Mouse (Mus musculus): ENCODE measurements at regions not wholly inside any gene's neighbourhood (a gene's known extent, or its start where the extent isn't known, plus 50 kb on each side); places are given as distances from the start of the nearest gene placed in this dataset.

DNA sequence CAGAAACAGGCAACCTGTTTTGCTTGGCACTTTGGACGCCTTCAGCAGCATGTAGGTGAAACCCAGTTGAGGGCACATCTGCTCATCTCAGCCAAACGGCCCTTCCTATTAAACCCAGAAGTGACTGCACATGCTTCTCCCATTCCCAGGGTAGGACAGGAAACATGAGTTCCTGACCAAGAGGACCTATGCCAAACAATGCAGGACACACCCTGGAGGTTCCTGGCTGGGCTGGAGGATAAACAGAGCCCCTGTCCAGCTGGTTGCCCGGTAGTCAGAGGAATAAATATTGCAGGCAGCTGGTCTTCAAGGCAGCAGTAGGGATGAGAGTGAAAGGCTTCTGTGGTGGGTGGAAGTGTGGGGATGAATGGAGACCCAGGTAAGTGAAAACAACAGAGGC, 514.5 kb upstream of the Zdhhc25 start:
- 54% methylated on average over 3 of the region's 3 CpGs for WGBS
- TF ChIP-seq CTCF (IDR thresholded peaks at IDR 0.05; ENCODE audit: low read depth), result no peak
- Histone ChIP-seq H3K9me3 (ENCODE audit: control insufficient read depth) (no peaks in the 10 kb centered on the region), H3K4me1 (replicated peaks; ENCODE audit: control insufficient read depth, insufficient read depth, low read length) (no peaks in the 10 kb centered on the region), H3K9ac (ENCODE audit: low read depth, low read length) (no peak overlapping the region), H3K27me3 (replicated peaks; ENCODE audit: control insufficient read depth, insufficient read depth, low read length) (no peaks in the 10 kb centered on the region), H3K4me2 (replicated peaks; ENCODE audit: low read depth) (no peak overlapping the region), H3K4me3 (ENCODE audit: low read depth, low read length) (no peak overlapping the region), H3K36me3 (ENCODE audit: control insufficient read depth, insufficient read depth) (no peaks in the 10 kb centered on the region), H3K27ac (ENCODE audit: low read depth, low read length) (no peak overlapping the region)
- ATAC-seq, result no peak

GRCm38 (mm10) chr15:88089486-88089885, 510.6 kb upstream of the Zdhhc25 start:
- ATAC-seq, result no peak
- H3K9ac ChIP-seq (ENCODE audit: low read depth, low read length), result no peak overlapping the region
- WGBS, result 67% methylated on average over 4 of the region's 4 CpGs

DNA sequence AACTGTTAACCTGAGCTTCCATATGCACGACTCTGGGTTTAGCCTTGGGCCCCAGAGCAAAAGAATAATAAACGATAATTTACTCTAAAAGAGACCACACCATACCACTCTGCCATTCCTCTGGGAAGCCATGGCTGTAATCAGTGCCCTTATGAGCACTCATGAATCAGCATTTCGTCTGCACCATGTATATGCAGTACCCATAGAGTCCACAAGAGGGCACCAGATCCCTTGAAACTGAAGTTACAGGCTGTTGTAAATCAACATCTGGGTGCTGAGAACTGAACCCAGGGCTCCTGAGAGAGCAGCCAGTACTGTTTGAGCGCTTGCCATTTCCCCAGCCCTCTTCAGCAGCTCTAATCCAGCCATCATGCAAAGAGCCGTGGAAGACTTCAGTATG, 508.7 kb upstream of the Zdhhc25 start:
- no peaks in the 10 kb centered on the region for H3K27me3 ChIP-seq (replicated peaks; ENCODE audit: control insufficient read depth, insufficient read depth, low read length)
- ATAC-seq, result no peak
- 93% methylated on average over 5 of the region's 5 CpGs for WGBS

More at GRCm38 (mm10) chr15:88089486-88089885, 510.6 kb upstream of the Zdhhc25 start:
- Histone ChIP-seq H3K4me1 (replicated peaks; ENCODE audit: control insufficient read depth, insufficient read depth, low read length) (no peaks in the 10 kb centered on the region), H3K27me3 (replicated peaks; ENCODE audit: control insufficient read depth, insufficient read depth, low read length) (no peaks in the 10 kb centered on the region), H3K36me3 (ENCODE audit: control insufficient read depth, insufficient read depth) (no peaks in the 10 kb centered on the region), H3K4me3 (ENCODE audit: low read depth, low read length) (no peak overlapping the region), H3K9me3 (ENCODE audit: control insufficient read depth) (0 out of 2 replicates have a peak, but pooled peaks cover 3% of the 10 kb centered on the region), H3K27ac (ENCODE audit: low read depth, low read length) (no peak overlapping the region), H3K4me2 (replicated peaks; ENCODE audit: low read depth) (no peak overlapping the region)
- TF ChIP-seq CTCF (IDR thresholded peaks at IDR 0.05; ENCODE audit: low read depth), result no peak

GRCm38 (mm10) chr15:88120376-88120775, 479.7 kb upstream of the Zdhhc25 start:
- Histone ChIP-seq H3K27me3 (replicated peaks; ENCODE audit: control insufficient read depth, insufficient read depth, low read length) (no peaks in the 10 kb centered on the region), H3K4me3 (ENCODE audit: low read depth, low read length) (no peak overlapping the region), H3K27ac (ENCODE audit: low read depth, low read length) (no peak overlapping the region), H3K4me1 (replicated peaks; ENCODE audit: control insufficient read depth, insufficient read depth, low read length) (no peaks in the 10 kb centered on the region), H3K9ac (ENCODE audit: low read depth, low read length) (no peak overlapping the region), H3K36me3 (ENCODE audit: control insufficient read depth, insufficient read depth) (no peaks in the 10 kb centered on the region), H3K9me3 (ENCODE audit: control insufficient read depth) (no peaks in the 10 kb centered on the region), H3K4me2 (replicated peaks; ENCODE audit: low read depth) (no peak overlapping the region)
- ATAC-seq, result no peak
- TF ChIP-seq CTCF (IDR thresholded peaks at IDR 0.05; ENCODE audit: low read depth), result no peak
- 41% methylated on average over 5 of the region's 5 CpGs for WGBS

More for the DNA sequence above, 508.7 kb upstream of the Zdhhc25 start:
- peak; percentile 45 for TF ChIP-seq CTCF (IDR thresholded peaks at IDR 0.05; ENCODE audit: low read depth)
- Histone ChIP-seq H3K9ac (ENCODE audit: low read depth, low read length) (no peak overlapping the region), H3K4me2 (replicated peaks; ENCODE audit: low read depth) (no peak overlapping the region), H3K4me3 (ENCODE audit: low read depth, low read length) (no peak overlapping the region), H3K36me3 (ENCODE audit: control insufficient read depth, insufficient read depth) (no peaks in the 10 kb centered on the region), H3K9me3 (ENCODE audit: control insufficient read depth) (0 out of 2 replicates have a peak, but pooled peaks cover 3% of the 10 kb centered on the region), H3K4me1 (replicated peaks; ENCODE audit: control insufficient read depth, insufficient read depth, low read length) (no peaks in the 10 kb centered on the region), H3K27ac (ENCODE audit: low read depth, low read length) (no peak overlapping the region)

DNA sequence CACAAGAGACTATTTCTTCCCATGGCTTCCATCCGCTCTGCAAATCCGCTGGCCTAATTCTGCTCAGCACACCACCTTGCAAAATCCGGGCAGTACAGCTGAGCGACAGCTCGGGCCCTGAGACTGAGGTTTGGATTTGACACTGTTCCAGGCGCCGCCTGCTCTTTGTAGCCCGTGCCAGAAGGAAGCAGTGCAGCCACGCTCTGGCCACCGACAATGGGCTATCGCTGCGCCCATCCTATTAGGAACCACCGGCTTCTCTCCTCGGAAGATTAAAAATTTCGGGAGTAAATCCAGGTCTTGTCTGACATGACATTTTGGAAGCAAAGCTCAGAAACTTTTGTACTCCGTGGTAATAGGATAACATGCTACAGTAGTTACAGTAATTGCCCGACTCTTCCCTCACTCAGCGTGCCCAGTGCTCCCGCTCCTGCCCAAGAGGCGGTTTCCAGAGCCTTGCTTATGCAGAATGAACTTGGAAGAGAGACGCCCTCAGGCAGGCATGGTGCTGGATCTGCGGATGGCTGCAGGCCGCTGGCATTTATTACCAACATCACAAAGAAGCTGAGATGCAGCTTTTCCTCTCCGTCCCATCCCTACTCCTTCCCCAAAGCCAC, 476.1 kb upstream of the Zdhhc25 start:
- H3K36me3 ChIP-seq (ENCODE audit: control insufficient read depth, insufficient read depth), result no peaks in the 10 kb centered on the region
- WGBS, result 86% methylated on average over 24 of the region's 24 CpGs
- no peak for ATAC-seq
- H3K4me2 ChIP-seq (replicated peaks; ENCODE audit: low read depth), result no peak overlapping the region
- H3K9ac ChIP-seq (ENCODE audit: low read depth, low read length), result no peak overlapping the region
- no peak overlapping the region for H3K27ac ChIP-seq (ENCODE audit: low read depth, low read length)
- no peak for TF ChIP-seq CTCF (IDR thresholded peaks at IDR 0.05; ENCODE audit: low read depth)
- H3K9me3 ChIP-seq (ENCODE audit: control insufficient read depth), result no peaks in the 10 kb centered on the region
- no peaks in the 10 kb centered on the region for H3K27me3 ChIP-seq (replicated peaks; ENCODE audit: control insufficient read depth, insufficient read depth, low read length)
- no peak overlapping the region for H3K4me3 ChIP-seq (ENCODE audit: low read depth, low read length)
- no peaks in the 10 kb centered on the region for H3K4me1 ChIP-seq (replicated peaks; ENCODE audit: control insufficient read depth, insufficient read depth, low read length)

- TF ChIP-seq CTCF (IDR thresholded peaks at IDR 0.05; ENCODE audit: low read depth), result peak; percentile 62
- Histone ChIP-seq H3K4me2 (replicated peaks; ENCODE audit: low read depth) (no peak overlapping the region), H3K4me1 (replicated peaks; ENCODE audit: control insufficient read depth, insufficient read depth, low read length) (no peaks in the 10 kb centered on the region), H3K27me3 (replicated peaks; ENCODE audit: control insufficient read depth, insufficient read depth, low read length) (no peaks in the 10 kb centered on the region), H3K27ac (ENCODE audit: low read depth, low read length) (no peak overlapping the region), H3K9me3 (ENCODE audit: control insufficient read depth) (no peaks in the 10 kb centered on the region), H3K36me3 (ENCODE audit: control insufficient read depth, insufficient read depth) (no peaks in the 10 kb centered on the region), H3K4me3 (ENCODE audit: low read depth, low read length) (no peak overlapping the region), H3K9ac (ENCODE audit: low read depth, low read length) (no peak overlapping the region)
- ATAC-seq, result no peak
- 48% methylated on average over 7 of the region's 7 CpGs for WGBS
Measured at GRCm38 (mm10) chr15:88146118-88146517, 454.0 kb upstream of the Zdhhc25 start.

Measured in intestine, postnatal 0 days (tissue).